Mouse (Mus musculus) liver, embryonic 15.5 days (tissue): ENCODE data around the gene Ern1. TPM values are rescaled to one million over a fixed set of nuclear protein-coding genes. Genes with fewer than 3 reads are reported as not detected.

ENCODE experiments used
- ATAC-seq: fragments of 200-750 bp; cut with Nextera tagmentation; 2 replicates; pipeline ENCODE4 v1.8.0; 2017; ENCODE audit warnings: moderate number of reproducible peaks, mild to moderate bottlenecking, moderate library complexity; ENCODE audit not compliant: insufficient read depth
- H3K27ac ChIP-seq: fragments of 300-500 bp; sonication (generic); replicated peaks from 2 replicates; pipeline ENCODE4 v1.5.1; 2015; ENCODE audit warnings: mild to moderate bottlenecking, inconsistent platforms
- H3K27me3 ChIP-seq: fragments of 300-500 bp; sonication (generic); 2 replicates; pipeline ENCODE4 v1.6.1; 2015; ENCODE audit warnings: mild to moderate bottlenecking, inconsistent platforms
- H3K36me3 ChIP-seq: fragments of 300-500 bp; sonication (generic); replicated peaks from 2 replicates; pipeline ENCODE4 v1.6.1; 2015; ENCODE audit warnings: moderate library complexity, mild to moderate bottlenecking, inconsistent platforms
- H3K4me1 ChIP-seq: fragments of 300-500 bp; sonication (generic); replicated peaks from 2 replicates; pipeline ENCODE4 v1.6.1; 2015; ENCODE audit warnings: inconsistent platforms
- H3K4me2 ChIP-seq: fragments of 300-500 bp; sonication (generic); 2 replicates; pipeline ENCODE4 v1.6.1; 2015; ENCODE audit warnings: moderate library complexity, mild to moderate bottlenecking, inconsistent platforms
- H3K4me3 ChIP-seq: fragments of 300-500 bp; sonication (generic); replicated peaks from 2 replicates; pipeline ENCODE4 v1.5.1; 2015; ENCODE audit warnings: mild to moderate bottlenecking, inconsistent platforms
- H3K9ac ChIP-seq: fragments of 300-500 bp; sonication (generic); 2 replicates; pipeline ENCODE4 v1.6.1; 2015; ENCODE audit warnings: moderate library complexity, mild to moderate bottlenecking, inconsistent platforms
- H3K9me3 ChIP-seq: fragments of 300-500 bp; sonication (generic); replicated peaks from 2 replicates; pipeline ENCODE4 v1.6.1; 2016; ENCODE audit warnings: inconsistent platforms
- WGBS: fragments of 180-500 bp; shearing (Covaris S2); methylation state at CpG from one replicate; pipeline ENCODE4 v1.1.7; 2015; ENCODE audit warnings: mixed read lengths; ENCODE audit not compliant: insufficient replicate concordance; 5-methylcytosine and 5-hydroxymethylcytosine counted together
- polyA plus RNA-seq: library from polyadenylated mRNA; unstranded; fragments of >200 nt; fragmentation: Nextera tagmentation; extraction: Ambion mirVana; gene quantifications from 2 replicates; pipeline ENCODE4 v1.2.1, GENCODE M21; 2015

Ern1 gene
- polyA plus RNA-seq, 1 experiment from 2014 or later, result 4.1 TPM

DNA sequence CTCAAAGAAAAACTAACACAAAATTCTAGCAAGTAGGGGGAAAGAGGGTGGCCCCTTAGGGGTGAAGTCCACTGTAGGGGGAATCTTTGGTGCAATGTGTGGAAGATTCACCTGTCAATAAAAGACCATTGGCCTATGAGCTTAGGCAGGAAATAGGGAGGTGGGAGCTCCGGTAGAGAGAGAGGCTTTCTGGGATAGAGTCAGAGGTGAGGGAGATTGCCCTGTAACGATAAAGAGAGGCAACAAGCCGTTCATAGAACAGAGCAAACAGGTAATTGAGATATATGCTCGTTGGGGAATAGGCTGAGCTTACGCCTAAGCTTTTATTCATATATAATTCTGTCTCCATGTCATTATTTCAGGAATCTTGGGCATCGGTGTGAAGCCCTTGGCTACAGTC is 100.6 kb downstream of the Ern1 start:
- Histone ChIP-seq H3K9me3 (no peaks in the 10 kb centered on the region), H3K9ac (no peak overlapping the region), H3K36me3 (no peaks in the 10 kb centered on the region), H3K4me3 (0 out of 2 replicates have a peak overlapping the region, but pooled peaks have one; percentile 8), H3K4me2 (peak overlapping the region; percentile 31; the same call in 1 of the 2 replicates), H3K27ac (peak overlapping the region; percentile 39; the same call in 1 of the 2 replicates), H3K27me3 (no peaks in the 10 kb centered on the region), H3K4me1 (peaks cover 48% of the 10 kb centered on the region)
- no peak for ATAC-seq
- WGBS, result 35% methylated on average over 6 of the region's 6 CpGs

DNA sequence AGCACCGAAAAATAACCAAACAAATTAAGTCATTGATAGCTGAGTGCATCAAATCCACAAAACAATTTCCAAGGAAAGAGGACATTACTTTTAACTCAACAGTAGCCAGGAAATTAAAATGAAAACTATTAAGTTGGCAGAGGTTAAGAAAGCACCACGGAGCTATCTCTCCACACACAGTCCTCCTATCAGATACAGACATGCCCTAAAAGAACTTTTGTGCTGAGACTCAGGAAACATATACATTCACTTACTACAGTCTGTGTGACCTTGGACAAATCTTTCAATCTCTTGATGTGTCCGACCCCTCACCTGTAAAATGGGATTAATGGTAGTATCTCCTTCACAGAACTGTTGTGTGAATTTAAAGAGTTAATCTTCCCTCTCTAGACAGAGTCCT is 101.2 kb downstream of the Ern1 start:
- Histone ChIP-seq H3K9me3 (no peaks in the 10 kb centered on the region), H3K4me1 (peaks cover 48% of the 10 kb centered on the region), H3K36me3 (no peaks in the 10 kb centered on the region), H3K4me3 (no peak overlapping the region), H3K27ac (no peak overlapping the region), H3K4me2 (no peak overlapping the region; the same call in 1 of the 2 replicates), H3K9ac (no peak overlapping the region), H3K27me3 (no peaks in the 10 kb centered on the region)
- WGBS, result 31% methylated on average over 3 of the region's 3 CpGs
- ATAC-seq, result no peak

DNA sequence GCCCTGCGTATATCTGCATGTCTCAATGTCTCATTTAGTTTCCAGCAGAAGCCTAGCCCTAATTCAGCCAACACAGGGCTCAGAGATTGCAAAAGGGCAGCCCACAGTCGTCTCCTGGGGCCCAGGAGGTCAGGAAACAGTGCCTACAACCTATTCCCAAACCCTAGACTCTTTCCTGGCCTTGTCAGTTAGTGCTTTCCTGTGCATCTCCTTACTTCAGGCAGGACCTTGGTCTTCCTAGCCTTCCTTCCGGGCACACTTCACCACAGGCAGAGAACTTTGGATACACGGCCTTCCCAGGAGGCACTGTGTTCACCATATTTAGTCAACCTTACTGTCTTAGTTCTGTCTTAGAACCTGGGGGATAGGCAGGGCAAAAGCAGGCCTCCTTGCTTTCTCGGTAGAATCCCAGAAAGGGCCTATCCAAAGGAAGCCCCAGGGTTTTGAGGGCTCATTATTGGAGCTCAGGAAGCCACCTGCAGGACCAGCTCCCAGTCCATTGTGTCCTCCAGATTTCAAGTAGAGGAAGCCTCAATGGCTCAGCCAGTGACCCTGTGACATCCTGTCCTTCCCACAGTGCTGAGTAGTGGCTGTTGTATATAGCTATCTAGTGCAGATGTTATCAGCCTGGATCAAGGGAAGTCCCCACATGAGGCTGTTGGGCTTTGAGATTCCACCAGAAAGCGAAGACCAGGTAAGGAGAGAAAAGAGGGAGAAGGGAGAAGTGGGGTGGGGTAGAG is 104.4 kb downstream of the Ern1 start:
- no peaks in the 10 kb centered on the region for H3K36me3 ChIP-seq
- peak overlapping the region; percentile 46; the same call in 1 of the 2 replicates for H3K27ac ChIP-seq
- no peak overlapping the region for H3K4me2 ChIP-seq
- H3K4me3 ChIP-seq, result no peak overlapping the region
- no peak overlapping the region for H3K9ac ChIP-seq
- peaks cover 41% of the 10 kb centered on the region for H3K4me1 ChIP-seq
- WGBS, result 34% methylated on average over 6 of the region's 6 CpGs
- no peaks in the 10 kb centered on the region for H3K27me3 ChIP-seq
- no peaks in the 10 kb centered on the region for H3K9me3 ChIP-seq
- ATAC-seq, result no peak

DNA sequence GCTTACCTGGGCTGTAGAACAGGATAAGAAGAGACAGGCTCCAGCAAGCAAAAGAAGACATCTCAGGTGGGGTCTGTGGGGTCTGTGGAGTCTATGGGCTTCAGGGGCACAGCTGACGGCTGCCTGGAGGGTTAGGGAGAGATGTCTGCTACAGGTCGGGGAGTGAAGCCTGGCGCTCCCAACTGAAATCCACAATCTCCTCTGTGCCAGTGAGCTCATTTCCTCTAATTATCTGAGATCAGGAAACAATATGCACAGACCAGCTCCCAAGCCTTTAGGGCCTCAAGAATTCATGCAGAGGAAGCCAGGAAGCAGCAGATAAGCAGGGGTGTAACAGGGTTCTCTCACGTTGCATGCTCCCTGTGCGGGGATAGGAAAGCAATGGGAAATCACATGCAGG is 105.2 kb downstream of the Ern1 start:
- H3K4me3 ChIP-seq, result no peak overlapping the region
- no peak overlapping the region for H3K9ac ChIP-seq
- ATAC-seq, result peak; percentile 50; the same call in 1 of the 2 replicates
- H3K36me3 ChIP-seq, result no peaks in the 10 kb centered on the region
- H3K4me2 ChIP-seq, result no peak overlapping the region; the same call in 1 of the 2 replicates
- no peaks in the 10 kb centered on the region for H3K9me3 ChIP-seq
- WGBS, result 13% methylated on average over 5 of the region's 5 CpGs
- H3K4me1 ChIP-seq, result peaks cover 33% of the 10 kb centered on the region
- H3K27ac ChIP-seq, result no peak overlapping the region; the same call in 1 of the 2 replicates
- no peaks in the 10 kb centered on the region for H3K27me3 ChIP-seq

DNA sequence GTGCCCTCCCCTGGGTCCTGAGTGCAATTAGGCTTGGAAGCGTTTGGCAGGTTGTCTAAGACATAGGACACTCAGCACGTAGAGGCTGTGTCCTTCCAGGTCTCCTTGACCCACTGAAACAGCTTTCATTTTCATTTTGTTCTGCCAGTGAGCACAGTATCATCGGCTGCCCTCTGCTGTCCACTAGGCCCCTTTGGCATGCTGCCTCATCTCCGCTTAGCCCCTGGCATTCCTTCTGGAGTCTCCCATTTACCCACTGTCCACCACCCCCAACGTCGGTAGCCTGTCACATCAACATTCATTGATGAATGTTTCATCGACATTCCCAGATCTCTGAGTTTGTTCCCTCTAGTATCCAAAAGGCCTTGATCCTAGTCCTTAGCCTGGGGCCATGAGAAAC is 105.8 kb downstream of the Ern1 start:
- 0 out of 2 replicates have a peak overlapping the region, but pooled peaks have one; percentile 34 for H3K27ac ChIP-seq
- H3K4me3 ChIP-seq, result peak overlapping the region; percentile 17
- no peaks in the 10 kb centered on the region for H3K27me3 ChIP-seq
- H3K9ac ChIP-seq, result no peak overlapping the region
- WGBS, result 46% methylated on average over 7 of the region's 7 CpGs
- peak overlapping the region; percentile 23; the same call in 1 of the 2 replicates for H3K4me2 ChIP-seq
- ATAC-seq, result no peak
- peaks cover 28% of the 10 kb centered on the region for H3K4me1 ChIP-seq
- no peaks in the 10 kb centered on the region for H3K9me3 ChIP-seq
- H3K36me3 ChIP-seq, result no peaks in the 10 kb centered on the region

DNA sequence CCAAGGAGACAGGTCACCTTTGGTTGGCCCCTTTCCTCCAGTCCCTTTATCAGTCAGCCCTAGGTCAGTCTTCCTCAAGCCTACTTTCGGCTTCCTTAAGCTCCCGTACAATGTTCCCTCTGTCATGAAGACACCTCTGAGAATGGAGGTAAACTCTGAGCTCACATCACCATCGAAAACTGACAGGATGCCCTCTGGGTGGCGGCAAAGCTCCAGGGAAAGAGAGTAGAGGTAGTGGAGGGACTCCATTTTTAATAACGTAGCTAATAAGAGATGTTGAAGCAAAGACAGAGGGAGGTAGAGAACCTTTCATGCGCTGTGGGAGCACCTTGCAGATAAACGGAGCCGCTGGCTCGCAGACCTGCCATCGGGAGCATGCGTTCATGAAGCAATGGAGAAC is 106.6 kb downstream of the Ern1 start:
- no peak overlapping the region for H3K9ac ChIP-seq
- H3K4me1 ChIP-seq, result peaks cover 20% of the 10 kb centered on the region
- no peaks in the 10 kb centered on the region for H3K27me3 ChIP-seq
- no peak for ATAC-seq
- WGBS, result 65% methylated on average over 11 of the region's 11 CpGs
- H3K27ac ChIP-seq, result no peak overlapping the region
- peak overlapping the region; percentile 23; the same call in 1 of the 2 replicates for H3K4me2 ChIP-seq
- no peaks in the 10 kb centered on the region for H3K36me3 ChIP-seq
- no peaks in the 10 kb centered on the region for H3K9me3 ChIP-seq
- H3K4me3 ChIP-seq, result no peak overlapping the region

DNA sequence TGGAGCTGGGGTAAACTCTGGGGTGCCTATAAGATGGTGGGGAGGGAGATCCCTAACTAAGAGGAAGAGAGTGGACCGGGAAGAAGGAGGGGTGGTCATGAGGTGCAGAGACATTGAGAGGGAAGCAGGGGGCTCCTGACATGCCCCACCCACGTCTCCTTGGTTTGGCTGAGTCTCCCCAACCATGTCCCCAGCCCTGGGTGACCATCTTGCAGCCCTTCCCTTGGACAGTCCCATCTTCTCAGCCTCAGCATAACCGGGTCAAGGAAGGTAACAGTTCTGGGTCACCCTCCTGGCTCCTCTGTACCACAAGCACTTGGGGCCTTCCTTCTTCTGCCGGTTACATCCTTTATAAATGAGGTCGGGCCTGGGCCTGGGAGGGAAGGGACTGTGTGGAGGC is 112.7 kb downstream of the Ern1 start:
- no peak overlapping the region for H3K9ac ChIP-seq
- H3K4me2 ChIP-seq, result no peak overlapping the region
- no peaks in the 10 kb centered on the region for H3K27me3 ChIP-seq
- no peak overlapping the region for H3K4me3 ChIP-seq
- peaks cover 4% of the 10 kb centered on the region; the same call in 1 of the 2 replicates for H3K4me1 ChIP-seq
- H3K36me3 ChIP-seq, result no peaks in the 10 kb centered on the region
- H3K9me3 ChIP-seq, result no peaks in the 10 kb centered on the region
- H3K27ac ChIP-seq, result no peak overlapping the region
- 49% methylated on average over 5 of the region's 5 CpGs for WGBS
- no peak for ATAC-seq

DNA sequence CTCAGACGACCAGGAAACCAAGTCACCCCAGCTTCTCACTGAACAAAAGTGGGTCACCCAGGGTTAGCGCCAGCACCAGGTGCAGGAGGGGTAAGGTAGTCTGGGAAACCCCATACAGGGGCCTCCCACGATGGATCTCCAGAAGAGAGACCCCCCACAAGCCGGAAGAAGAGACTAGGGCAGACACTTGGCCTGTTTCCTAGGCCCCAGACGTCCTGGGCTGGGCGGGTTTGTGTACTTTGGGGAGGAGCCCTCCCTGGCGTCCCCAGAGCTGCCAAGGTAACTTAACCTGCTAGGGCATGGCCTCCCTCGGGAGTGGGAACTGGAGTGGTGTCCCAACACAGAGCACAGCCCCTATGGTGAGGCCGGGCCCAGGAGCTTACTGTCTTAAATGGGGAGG is 113.1 kb downstream of the Ern1 start:
- Histone ChIP-seq H3K4me3 (no peak overlapping the region), H3K9ac (no peak overlapping the region), H3K27me3 (no peaks in the 10 kb centered on the region), H3K27ac (no peak overlapping the region), H3K9me3 (no peaks in the 10 kb centered on the region), H3K4me1 (peaks cover 4% of the 10 kb centered on the region; the same call in 1 of the 2 replicates), H3K4me2 (no peak overlapping the region), H3K36me3 (no peaks in the 10 kb centered on the region)
- 36% methylated on average over 9 of the region's 9 CpGs for WGBS
- no peak for ATAC-seq

DNA sequence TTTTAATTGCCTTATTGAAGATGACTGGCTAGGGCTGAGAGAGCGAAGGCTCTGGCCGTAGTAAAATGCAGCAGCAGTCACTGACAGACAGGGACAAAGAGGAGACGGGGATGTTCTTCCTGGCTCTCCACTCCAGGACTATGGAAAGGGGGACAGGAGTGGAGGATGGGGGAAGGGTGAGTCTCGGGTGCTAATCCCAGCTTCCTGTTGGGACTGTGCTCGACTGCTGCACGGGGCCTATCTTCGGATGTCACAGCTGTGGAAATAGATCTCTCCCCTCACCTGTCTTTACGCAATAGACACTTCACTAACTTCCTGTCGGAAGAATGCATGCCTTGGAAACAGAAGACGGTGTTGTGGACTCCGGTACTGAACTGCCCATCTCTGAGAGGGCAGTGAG is 113.7 kb downstream of the Ern1 start:
- ATAC-seq, result no peak

DNA sequence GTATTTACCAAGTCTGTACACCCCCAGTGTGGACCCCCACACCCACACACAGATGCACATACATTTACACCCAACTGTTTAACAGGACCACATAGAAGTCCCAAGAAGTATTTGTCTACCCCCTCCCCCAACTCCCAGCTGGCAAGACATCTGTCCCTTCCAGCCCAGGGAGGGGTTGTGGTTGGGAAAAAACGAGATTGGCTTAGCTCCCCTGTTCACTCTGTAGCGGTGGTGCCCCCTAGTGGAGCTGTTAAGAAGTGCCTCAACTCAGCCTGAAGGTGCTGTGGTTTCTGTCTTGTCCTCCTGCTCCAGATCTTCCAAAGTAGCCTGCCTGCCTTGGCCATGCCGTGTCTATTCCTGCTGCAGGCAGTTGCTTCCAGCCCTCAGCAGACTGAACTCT is 121.3 kb downstream of the Ern1 start:
- Histone ChIP-seq H3K4me1 (0 out of 2 replicates have a peak, but pooled peaks cover 8% of the 10 kb centered on the region), H3K9ac (no peak overlapping the region), H3K9me3 (no peaks in the 10 kb centered on the region), H3K27ac (no peak overlapping the region), H3K27me3 (no peaks in the 10 kb centered on the region), H3K4me3 (no peak overlapping the region), H3K4me2 (no peak overlapping the region), H3K36me3 (no peaks in the 10 kb centered on the region)
- ATAC-seq, result no peak
- WGBS, result 4% methylated on average over 3 of the region's 3 CpGs

More for the DNA sequence above, 113.7 kb downstream of the Ern1 start:
- Histone ChIP-seq H3K9ac (no peak overlapping the region), H3K27ac (no peak overlapping the region), H3K27me3 (no peaks in the 10 kb centered on the region), H3K4me2 (no peak overlapping the region), H3K9me3 (no peaks in the 10 kb centered on the region), H3K36me3 (no peaks in the 10 kb centered on the region), H3K4me1 (peaks cover 4% of the 10 kb centered on the region; the same call in 1 of the 2 replicates), H3K4me3 (no peak overlapping the region)
- WGBS, result 45% methylated on average over 11 of the region's 11 CpGs

DNA sequence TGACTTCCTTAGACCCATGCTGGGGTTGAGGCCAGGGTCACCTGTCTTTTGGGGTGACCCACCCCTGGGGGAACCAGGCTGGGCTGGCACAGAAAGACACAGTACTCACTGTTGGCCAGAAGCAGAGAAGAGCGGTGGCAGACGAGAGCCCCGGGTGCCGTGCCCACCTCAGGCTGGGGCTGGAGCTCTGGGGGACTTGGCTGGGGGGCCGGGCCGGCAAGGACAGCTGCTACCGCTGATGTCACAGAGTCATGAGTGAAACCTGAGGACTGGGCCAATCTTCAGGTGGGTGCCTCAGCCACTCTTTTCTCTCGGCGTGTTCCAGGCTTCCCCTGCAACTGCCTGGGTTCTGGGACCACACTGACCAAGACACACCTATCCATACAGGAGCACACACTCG is 122.3 kb downstream of the Ern1 start, which contains the start of gene Prr29:
Prr29 (plus strand) TSS at position 107 of the 400 bp plus-strand sequence.
- H3K4me3 ChIP-seq, result no peak within 1 kb of the TSS
- H3K4me2 ChIP-seq, result no peak within 1 kb of the TSS
- H3K27ac ChIP-seq, result no peak within 1 kb of the TSS
- ATAC-seq, result no peak
- H3K9me3 ChIP-seq, result no peaks in the 10 kb centered on the region
- H3K27me3 ChIP-seq, result no peaks in the 10 kb centered on the region
- 48% methylated on average over 10 of the region's 10 CpGs for WGBS
- H3K36me3 ChIP-seq, result no peaks in the 10 kb centered on the region
- H3K9ac ChIP-seq, result no peak within 1 kb of the TSS
- H3K4me1 ChIP-seq, result 0 out of 2 replicates have a peak, but pooled peaks cover 8% of the 10 kb centered on the region
